Mouse (Mus musculus): ENCODE measurements at regions not wholly inside any gene's neighbourhood (a gene's known extent, or its start where the extent isn't known, plus 50 kb on each side); places are given as distances from the start of the nearest gene placed in this dataset.

- no peak for DNase-seq (ENCODE audit: low spot score in 2 of 2)
These were observed 2010.6 kb downstream of the A830018L16Rik start for GRCm38 (mm10) chr1:13424524-13424923.

DNA sequence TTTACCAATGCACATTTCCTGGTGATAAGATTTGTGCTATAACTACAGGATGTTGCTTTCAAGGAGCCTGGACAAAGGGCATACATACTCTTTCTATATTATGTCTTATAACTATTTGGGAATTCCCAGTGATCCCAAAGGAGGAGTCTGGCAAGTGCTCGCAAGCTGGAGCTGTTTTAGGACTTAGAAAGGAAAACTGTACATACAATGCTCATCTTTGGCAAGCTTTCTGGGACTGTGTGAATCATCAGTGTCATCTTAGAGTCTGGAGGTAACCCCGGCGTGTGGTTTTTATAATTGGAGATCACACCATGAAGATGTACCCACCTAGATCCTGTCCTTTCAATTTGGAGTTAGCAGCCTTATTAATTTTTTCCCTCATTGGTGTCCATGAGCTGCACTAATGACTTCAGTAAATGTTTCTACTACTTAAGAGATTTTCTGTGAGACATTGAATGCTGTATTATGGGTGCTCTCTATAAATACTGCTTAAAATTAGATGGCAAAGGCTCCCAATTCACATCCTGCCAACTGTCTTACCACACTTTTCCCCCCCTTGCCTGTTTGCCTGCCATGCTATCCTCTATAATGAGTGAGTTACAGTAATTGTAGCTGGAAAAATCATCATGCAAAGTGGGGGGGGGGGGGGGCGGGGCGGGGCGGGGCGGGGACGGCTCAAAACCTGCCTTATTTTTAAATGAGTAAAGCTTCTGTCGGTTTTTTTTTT lies 2011.9 kb downstream of the A830018L16Rik start:
- no peak for DNase-seq (ENCODE audit: low spot score in 2 of 2)

DNA sequence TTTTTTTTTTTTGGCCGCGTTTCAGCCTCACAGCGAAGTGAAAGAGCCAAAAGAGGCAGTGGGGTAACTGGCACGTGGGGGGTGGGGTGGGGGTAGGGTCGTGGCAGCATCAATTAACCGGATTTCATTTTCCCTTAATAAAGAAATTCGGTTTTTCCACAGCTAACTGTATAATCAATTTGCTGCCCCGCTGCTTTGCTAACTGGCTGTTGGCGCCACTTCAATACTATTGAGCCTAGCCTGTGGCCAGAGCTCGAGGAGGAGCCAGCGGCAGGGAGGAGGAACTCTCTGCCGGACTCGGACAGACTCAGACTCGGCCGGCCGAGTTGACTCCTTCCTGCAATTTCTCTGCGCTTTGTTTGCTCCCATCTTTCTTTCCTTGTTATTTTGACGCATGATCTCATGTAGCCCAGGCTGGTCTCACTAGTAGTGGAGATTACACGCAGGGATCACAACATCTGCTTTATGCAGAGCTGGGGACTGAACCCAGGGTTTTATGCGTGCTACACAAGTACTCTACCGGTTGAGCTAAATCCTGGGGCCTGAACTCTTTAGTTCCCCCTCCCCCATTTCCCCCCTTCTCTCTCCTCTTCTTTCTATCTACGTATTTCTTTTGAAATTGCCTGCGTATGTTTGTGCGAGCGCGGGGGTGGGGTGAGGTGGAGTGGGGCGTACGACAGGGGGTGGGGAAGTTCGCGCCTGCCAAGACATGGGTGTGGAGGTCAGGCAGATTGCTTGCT lies 2012.6 kb downstream of the A830018L16Rik start:
- DNase-seq (ENCODE audit: low spot score in 2 of 2), result peak; percentile 34 to 47

GRCm38 (mm10) chr1:13427068-13427434 lies 2013.1 kb downstream of the A830018L16Rik start:
- DNase-seq (ENCODE audit: low spot score in 2 of 2), result no peak

- DNase-seq (ENCODE audit: low spot score in 2 of 2), result no peak
These were observed 2013.7 kb downstream of the A830018L16Rik start for GRCm38 (mm10) chr1:13427501-13428207.

GRCm38 (mm10) chr1:13437747-13438394 lies 2024.0 kb downstream of the A830018L16Rik start:
- DNase-seq (ENCODE audit: low spot score in 2 of 2), result no peak

DNA sequence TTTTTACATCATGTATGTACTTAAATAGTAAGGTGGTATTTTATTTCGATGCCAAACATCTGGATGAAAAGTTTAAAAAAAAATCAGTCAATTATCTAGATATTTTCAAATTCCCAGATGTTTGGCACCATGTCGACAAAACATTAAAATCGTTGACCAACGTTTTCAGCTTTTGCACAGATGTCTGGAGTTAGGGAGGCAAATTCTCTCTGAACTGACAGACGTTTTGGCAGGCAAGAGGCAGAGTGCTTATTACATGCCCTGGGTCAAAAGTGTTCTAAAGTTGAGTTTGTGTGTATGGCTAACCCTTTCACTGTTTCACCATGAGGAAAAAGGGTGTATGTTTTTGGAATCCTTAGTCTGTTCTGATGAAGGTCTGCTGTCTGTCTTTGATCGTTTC lies 2028.5 kb downstream of the A830018L16Rik start:
- no peak for DNase-seq (ENCODE audit: low spot score in 2 of 2)

GRCm38 (mm10) chr1:13454534-13454933 lies 2040.6 kb downstream of the A830018L16Rik start:
- DNase-seq (ENCODE audit: low spot score in 2 of 2), result no peak

- no peak for DNase-seq (ENCODE audit: low spot score in 2 of 2)
These were observed 2041.7 kb downstream of the A830018L16Rik start for GRCm38 (mm10) chr1:13455572-13455971.

DNA sequence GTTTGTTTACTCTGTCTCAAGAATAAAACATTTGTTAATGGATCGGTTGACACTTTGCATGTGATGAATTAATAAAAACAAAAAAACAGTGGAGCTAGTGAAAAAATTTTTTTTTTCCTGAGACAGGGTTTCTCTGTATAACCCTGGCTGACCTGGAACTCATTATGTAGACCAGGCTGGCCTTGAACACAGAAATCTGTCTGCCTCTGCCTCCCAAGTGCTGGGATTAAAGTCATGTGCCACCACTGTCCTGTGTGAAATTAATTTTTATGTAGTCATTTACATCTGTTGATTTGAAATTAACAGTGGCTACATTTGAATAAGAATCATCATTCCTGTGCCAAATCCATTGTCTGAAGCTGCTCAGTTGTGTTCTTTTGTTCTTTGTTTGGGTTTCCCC lies 2050.4 kb downstream of the A830018L16Rik start:
- DNase-seq (ENCODE audit: low spot score in 2 of 2), result no peak

- no peak for DNase-seq (ENCODE audit: low spot score in 2 of 2)
These were observed 2053.3 kb downstream of the A830018L16Rik start for GRCm38 (mm10) chr1:13467174-13467573.

DNA sequence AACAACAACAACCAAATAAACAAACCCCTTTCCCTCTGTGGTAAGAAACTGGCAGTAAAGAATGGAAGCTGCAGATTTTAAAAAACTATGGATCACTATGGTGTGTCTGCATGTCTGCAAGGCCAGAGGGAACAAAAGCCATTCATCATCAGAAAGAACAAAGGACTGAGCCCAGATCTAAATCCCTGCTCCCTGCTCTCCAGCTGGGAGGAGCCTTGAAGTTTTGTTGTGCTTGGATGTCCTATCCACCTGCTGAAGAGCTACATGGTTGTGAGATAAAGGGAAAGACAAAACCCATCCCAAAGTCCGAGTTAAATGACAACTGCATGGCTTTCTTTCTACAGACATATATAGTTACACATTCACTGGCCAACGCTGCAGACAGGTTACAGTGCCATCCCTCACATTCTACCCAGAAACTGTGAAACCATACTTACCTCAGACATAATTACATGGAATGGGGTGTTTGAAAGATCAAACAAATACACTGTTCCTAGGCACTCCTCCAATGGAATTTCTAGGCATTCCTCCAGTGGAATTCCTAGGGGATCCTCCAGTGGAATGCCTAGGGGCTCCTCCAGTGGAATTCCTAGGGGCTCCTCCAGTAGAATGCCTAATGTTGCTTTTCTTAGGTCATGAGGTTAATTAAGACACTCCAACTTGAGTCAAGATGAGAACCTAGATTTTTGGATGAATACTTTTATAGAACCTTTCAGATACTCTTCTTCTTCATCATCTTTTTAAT lies 2054.2 kb downstream of the A830018L16Rik start:
- DNase-seq (ENCODE audit: low spot score in 2 of 2), result no peak

DNA sequence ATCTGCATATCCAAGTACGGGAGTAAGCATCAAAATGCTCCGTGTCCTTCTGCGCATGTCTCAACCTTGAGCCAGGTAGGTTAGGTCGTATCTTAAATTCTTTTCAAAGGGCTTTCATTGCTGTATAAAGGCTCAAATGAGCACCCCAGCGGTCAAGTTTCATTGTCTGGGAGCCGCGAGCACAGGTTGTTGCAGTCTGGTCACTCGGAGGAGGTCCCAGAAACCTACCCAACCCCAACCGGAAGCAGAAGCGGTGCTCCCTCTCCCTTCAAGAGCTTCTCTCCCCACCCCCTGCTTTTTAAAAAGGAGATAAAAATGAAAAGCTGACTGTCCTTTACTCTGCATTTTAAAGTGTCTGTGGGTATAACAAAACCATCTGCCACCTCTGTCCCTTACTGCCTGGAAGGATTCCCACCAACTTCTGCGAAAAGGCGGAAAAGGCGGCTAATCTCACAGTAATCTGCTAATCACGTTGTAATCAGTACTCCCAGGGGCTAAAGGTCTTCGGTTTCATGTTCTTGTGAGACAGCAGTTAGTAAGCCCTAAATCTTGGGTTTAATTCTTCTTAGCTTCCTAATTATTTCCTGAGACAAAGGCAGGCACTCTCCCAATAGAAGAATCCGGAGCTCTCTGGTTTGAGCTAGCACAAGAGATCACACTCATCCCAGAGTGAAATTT lies 2081.0 kb downstream of the A830018L16Rik start:
- DNase-seq (ENCODE audit: low spot score in 2 of 2), result no peak

- DNase-seq (ENCODE audit: low spot score in 2 of 2), result no peak
These were observed 2082.5 kb downstream of the A830018L16Rik start for GRCm38 (mm10) chr1:13496386-13496785.

DNA sequence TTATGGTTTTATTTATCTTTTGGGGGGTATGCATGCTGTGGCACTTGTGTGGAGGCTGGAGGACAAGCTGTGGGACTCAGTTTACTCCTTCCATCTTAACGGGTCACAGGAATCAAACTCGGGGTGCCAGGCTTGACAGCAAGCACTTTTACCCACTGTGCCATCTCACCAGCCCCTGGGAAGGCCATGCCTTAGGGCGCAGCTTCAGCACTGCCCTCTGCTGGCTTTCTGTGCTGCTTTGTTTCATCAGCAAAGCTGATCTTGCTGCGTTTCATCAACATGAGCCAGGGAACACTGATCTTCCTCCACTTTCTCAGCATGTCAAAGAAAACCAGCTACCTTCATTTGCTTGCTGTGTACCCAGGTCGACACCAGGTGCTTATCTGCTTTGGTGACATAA lies 2086.6 kb downstream of the A830018L16Rik start:
- peak; percentile 44 to 70 for DNase-seq (ENCODE audit: low spot score in 2 of 2)

- DNase-seq (ENCODE audit: low spot score in 2 of 2), result no peak
These were observed 2088.0 kb downstream of the A830018L16Rik start for GRCm38 (mm10) chr1:13501938-13502337.

- DNase-seq (ENCODE audit: low spot score in 2 of 2), result no peak
These were observed 2099.9 kb downstream of the A830018L16Rik start for GRCm38 (mm10) chr1:13513761-13514160.

All from thymus, postnatal 10 days (tissue).